Mouse (Mus musculus): Measurements from ENCODE around the gene Ctbp2.
A peak's percentile ranks its signal among the peaks of the same experiment; 100 is the strongest.

Gene Ctbp2

DNA sequence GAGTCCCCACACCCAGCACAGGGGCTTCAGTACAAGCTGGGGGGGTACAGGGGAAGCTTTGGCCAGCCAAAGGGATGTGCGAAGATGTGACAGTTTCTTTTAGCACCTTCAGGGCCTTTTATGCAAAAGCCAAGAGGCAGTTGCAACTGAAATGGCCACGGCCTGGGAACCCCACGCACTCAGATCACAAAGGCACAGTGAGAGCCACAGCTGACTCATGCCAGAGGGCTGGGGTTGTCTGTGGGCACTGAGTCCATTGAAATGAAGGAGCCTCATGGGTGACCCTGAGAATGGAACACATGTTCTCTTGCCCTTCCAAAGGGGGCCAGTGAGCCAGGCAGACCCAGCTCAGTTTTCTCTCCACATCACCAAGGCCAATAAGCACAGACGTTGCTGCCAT, 115.5 kb downstream of the Ctbp2 start:
- DNase-seq (ENCODE audit: low read depth, low spot score): no peak

DNA sequence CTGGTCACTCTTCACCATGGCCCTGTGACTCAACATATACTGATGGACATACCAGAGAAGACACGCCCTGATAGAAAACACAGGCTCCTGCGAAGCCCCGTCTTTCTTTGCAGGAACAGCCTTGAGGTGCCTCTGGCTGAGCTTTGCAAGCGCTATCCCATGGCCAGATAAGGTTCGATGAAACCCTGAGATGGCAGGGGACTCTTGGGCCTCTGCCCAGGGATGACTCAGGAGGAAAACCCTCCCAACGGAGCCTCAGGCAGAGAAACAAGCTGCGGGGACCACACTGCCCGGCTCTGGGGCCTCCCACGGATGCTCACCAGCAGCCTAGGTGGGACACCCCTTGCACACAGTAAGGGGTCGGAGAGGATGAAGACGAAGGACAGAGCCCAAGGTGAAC, 116.8 kb downstream of the Ctbp2 start:
- peak; percentile 70 for DNase-seq (ENCODE audit: low read depth, low spot score)

DNA sequence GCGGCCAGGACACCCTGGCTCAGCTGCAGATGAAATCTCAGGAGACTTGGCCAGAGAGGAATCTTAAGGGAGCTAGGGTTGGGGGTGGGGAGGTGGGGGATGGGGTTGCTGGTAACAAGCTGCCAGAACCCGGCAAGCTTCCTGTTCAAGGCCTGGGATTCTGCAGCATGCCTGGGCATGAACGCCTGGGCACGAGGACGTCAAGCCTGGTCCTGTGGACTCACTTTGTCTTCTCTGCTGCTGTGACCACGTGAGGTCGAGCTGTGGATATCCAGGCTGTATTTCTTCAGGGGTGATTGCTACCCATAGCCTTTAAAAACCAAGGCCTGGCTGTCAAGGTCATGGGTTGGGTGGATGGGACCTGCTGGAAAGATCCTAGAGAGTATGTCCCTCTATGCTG, 118.4 kb downstream of the Ctbp2 start:
- no peak for DNase-seq (ENCODE audit: low read depth, low spot score)

DNA sequence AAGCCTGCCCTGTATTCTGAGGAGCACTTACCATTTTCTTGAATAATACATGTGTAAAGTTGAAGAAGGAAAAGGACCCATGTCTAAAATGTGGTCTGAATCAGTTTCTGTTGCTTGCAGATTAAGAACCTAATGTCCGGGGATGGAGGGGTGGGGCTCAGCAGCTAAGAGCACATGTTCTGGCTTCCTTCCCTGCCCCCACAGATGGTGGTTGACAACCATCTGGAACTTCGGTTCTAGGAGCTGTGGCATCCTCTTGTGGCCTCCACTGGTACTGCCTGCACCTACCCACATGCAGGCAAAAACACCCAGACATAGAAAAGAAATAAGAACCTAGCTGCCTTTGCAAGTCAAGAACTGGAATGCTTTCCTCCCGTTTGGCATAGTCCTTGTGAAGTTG, 120.7 kb downstream of the Ctbp2 start:
- peak; percentile 98 for DNase-seq (ENCODE audit: low read depth, low spot score)

DNA sequence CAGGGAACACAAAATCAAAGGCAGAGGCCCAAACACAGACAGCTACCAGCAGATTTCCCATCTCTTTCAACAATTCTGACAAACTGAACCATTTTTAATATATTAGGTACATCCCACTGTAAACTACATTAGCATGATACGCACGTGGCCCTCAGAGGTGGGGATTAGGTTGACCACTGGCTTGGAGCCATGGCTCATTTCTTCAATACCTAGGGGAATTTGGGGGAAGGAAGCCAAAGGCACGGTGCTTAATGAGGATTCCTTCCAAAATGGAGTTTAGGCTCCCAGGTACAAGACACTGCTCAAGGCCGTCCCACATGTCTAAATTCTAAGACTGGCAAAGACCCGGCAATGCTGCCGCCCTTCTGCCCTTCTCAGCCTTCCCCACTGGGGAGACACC, 121.9 kb downstream of the Ctbp2 start:
- DNase-seq (ENCODE audit: low read depth, low spot score): no peak

DNA sequence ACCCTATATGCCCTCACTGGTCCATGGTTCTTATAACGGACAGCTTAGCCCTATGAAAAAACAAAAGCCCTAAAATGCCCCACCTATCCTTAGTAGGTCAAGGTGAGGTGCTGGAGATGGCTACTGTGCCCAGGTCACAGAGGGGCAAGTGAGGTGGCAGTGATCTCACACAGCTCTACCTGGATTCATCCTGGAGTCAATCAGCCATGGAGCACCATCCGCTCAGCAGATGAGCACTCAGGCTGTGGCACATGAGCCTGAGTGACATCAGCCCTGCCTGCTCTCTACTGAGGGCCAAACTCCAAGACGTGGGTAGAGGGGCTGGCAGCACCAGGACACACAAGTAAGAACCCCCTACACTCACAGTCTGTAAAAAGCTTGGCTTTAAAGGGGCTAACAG, 122.8 kb downstream of the Ctbp2 start:
- no peak for DNase-seq (ENCODE audit: low read depth, low spot score)

DNA sequence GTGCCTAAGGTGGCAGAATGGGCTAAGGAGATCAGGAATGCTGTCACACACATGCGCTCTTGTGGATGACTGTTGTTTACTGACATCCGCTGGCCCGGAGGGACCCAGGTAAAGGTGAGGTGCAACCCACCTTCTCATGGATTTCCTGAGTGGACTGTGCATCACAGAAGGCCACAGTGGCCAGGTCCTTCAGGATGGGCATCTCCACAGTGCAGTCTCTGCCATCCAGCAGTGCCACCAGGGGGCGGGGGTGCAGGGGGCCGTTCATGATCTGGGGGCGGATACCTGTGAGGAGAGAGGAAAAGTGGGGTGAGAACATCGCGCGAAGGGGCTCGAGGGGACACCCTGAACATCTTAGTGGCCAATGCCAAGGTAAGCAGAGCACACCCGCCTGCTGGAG, 125.1 kb downstream of the Ctbp2 start:
- no peak for DNase-seq (ENCODE audit: low read depth, low spot score)

DNA sequence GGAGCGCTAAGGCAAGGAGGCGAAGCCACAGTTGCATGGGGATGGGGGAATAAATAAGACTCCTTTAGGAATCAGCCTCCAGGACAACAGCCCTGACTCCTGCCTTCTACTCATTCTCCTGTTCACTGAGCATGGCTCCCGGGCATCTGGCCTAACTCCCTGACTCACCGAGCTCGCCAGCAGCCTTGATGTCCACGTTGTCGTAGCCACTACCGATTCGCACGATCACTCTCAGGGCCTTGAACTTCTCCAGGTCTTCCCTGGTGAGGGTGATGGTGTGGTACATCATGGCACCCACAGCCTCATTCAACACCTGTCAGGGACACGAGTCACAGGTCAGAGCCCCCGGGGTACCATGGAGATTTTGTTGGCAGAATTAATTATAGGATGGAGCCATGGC, 125.5 kb downstream of the Ctbp2 start:
- DNase-seq (ENCODE audit: low read depth, low spot score): no peak

DNA sequence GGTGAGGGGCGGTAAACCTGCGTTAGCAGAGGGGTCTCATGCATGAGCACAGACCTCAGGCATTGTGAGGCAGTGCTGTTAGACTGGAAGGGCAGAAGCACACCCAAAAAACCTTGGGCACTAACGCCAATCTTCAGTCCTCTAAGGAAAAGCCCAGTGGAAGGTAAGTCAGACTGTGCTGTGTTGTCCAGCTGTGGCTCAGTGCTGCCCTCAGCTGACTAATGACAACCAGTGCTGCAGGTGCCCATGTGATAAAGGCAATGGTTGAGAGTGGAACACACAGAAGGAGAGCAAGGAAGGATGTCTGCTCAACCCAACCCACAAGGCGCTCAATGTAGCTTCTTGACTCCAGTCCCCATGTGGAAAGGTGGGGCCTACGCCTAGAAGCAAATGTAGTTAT, 127.8 kb downstream of the Ctbp2 start:
- DNase-seq (ENCODE audit: low read depth, low spot score): peak; percentile 76

DNA sequence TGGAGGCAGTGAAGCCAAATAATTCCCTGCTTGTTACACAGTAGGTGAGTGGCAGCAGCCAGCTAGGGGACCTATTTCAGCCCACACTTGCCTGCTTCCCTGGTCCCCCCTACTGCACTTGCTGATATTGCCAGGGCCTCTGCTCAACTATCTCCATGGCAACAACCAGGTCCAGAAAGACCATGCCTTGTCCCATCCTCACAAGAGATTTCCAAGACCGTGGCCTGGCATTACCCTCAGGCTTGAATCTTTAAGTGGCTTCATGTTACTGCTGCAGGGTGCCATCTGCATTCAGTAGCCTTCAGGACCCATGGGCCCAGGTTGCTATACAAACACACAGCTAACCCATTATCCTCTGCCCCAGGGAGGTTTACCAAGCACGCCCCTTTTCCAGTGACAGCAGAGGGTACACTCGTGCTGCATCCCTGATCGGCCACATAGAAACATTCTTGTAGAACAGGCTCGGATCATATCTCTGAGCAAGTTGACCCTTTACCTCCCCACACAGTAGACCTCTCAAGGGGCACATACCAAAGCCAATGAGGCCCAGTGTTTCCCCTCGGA, 129.4 kb downstream of the Ctbp2 start:
- DNase-seq (ENCODE audit: low read depth, low spot score): no peak

DNA sequence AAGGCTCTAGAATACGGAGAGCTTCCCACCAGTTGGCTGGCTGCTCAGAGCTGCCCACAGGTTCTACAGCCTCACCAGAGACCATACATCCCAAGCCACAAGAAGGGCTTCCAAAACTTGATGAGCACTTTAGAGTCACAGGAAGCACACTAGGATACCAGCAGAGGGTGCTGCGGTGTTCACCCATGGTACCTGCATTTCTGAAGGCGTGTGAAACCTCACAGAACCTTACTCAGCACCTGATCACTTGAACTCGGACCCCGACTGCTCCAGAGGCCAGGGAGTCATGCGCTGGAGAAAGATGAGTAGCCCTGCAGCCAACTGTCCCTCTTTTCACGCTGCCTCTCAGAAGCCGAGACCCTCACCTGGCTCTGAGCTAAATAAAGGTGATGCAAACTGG, 130.0 kb downstream of the Ctbp2 start:
- DNase-seq (ENCODE audit: low read depth, low spot score): peak; percentile 54

DNA sequence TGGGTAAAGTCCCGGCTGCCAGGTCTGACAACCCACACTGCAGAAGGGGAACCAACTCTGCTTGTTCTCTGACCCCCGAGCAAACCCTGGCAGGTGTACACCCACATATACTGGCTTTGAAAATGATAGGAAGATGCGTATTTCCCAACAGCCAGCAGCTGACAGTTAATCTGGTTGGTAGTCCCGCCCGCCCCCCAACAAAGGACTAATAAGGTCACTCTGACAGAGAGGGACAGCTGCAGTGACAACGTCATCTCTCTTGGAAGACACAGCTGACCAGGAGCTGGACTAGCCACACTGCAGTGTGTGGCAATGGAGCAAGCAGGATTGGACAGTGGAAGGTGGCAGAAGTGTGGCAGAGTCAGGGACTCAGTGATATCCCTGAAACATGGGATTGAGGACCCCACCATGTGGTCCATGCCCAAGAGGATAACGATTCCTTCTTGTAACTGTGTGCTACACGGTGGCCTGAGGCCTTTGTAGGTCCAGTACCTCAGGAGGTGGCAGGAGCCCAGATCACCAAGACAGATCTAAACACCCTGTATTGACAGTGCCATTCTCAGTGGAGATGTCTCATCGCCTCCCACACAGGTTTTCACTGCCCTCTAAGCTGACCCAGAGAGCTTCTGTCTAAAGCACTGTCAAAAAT, 131.1 kb downstream of the Ctbp2 start:
- DNase-seq (ENCODE audit: low read depth, low spot score): no peak

DNA sequence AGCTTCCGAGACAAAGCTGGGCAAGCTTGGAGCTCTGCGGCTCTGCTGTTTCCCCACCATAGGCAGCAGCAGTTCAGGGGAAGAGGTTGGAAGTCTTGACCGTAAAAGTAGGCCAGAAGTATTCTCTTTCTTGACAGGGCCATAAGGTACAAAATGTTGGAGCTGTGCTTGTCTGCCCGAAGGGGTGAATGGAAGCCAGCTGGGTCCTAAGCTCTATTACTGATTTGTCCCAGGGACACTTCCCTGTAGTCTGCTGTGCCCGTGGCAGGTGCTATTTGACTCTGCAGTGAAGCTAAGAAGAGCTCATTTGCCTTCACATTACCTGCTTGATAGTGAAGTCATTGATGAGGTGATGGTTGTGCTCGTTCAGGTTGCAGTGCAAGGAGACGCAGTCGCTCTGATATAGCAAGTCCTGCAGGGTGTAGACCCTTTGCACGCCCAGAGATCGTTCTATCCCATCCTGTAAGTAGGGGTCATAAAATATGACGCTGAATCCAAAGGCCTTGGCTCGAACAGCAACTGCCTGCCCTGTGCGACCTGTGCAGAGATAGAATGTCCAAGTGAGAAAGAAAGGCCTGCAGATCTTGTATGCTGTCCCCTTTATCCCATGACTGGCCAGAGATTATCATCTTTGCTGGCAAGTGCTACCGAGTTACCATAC, 132.8 kb downstream of the Ctbp2 start:
- DNase-seq (ENCODE audit: low read depth, low spot score): no peak

DNA sequence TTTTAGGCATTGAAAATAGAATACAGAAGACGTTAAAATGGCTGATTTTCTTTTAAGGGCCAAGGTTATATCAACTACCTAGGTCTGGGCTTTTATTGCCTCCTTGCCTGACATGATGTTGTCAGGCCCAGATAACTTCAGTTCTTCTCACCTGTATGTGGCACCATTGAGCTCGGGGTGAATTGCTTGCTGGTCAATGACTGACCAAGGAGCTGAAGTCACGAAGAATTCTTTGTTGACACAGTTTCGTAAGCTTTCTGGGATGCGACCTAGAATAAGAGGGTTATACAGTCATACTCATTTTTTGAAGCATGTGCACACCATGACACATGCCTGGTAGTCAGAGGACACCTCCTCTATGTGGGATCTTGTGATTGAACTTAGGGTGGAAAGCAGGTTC, 134.3 kb downstream of the Ctbp2 start:
- DNase-seq (ENCODE audit: low read depth, low spot score): no peak

DNA sequence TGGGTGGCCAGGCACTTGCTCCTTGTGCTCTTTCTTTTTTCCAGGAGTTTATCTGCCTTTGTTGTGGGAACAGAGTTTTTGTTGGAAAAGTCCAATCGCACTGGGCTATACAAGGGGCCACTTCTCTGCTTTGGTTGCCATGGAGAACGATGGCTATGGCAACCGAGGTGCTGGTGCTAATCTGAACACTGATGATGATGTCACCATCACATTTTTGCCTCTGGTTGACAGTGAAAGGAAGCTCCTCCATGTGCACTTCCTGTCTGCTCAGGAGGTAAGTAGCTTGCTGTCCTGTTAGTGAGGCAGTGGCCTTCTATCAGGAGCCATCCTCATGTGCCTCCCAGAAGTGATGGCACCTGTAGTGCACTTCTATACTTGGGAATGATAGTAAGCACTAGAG, 141.5 kb downstream of the Ctbp2 start:
- DNase-seq (ENCODE audit: low read depth, low spot score): no peak

DNA sequence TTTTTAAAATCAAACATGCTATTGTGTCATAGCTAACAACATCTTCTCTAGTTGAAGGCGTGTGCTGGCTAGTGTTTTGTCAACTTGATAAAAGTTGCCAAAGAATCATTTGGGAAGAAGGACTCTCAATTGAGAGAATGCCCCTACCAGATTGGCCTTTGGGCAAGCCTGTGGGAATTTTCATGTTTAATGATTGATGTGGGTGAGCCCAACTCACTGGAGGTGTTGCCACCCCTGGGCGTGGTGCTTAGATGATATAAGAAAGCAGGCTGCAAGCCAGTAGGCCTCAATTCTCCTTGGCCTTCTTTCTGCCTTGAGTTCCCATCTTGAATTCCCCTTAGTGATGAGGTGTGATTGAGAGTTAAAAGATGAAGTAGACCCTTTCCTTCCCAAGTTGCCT, 146.2 kb downstream of the Ctbp2 start:
- no peak for DNase-seq (ENCODE audit: low read depth, low spot score)

DNA sequence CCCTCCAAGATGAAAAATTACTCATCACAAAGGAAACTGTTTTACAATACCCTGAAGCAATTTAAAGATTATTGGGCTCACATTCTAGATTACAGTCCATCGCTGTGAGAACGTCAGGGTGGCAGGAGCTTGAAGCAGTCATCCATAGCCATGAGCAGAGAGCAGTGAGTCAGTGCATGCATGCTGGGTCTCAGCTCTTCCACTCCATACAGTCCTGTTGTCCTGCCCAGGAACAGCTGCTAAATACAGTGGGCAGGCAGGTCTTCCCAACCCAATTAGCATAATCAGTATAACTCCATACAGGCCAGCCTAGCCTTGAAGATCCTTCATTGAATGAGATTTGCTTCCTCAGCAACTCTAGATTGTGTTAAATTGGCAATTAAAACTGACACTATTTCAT, 148.1 kb downstream of the Ctbp2 start:
- no peak for DNase-seq (ENCODE audit: low read depth, low spot score)

DNA sequence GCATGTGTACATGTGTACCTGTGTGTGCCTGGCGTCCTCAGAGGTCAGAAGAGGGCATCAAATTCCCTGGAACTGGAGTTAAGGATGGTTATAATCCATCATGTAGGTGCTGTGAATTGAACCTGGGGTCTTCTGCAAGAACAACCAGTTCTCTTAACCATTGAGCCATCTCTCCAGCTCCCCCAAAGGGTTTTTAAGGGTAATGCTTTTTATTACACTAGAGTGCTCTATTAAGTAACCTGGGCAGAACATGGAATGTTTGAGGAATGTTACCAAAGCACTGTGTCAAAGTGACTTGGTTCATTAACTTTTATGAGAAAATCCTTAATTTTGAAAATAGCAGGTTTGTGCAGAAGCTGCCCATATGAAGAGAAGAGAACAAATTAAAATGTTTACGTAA, 152.1 kb downstream of the Ctbp2 start:
- no peak for DNase-seq (ENCODE audit: low read depth, low spot score)

DNA sequence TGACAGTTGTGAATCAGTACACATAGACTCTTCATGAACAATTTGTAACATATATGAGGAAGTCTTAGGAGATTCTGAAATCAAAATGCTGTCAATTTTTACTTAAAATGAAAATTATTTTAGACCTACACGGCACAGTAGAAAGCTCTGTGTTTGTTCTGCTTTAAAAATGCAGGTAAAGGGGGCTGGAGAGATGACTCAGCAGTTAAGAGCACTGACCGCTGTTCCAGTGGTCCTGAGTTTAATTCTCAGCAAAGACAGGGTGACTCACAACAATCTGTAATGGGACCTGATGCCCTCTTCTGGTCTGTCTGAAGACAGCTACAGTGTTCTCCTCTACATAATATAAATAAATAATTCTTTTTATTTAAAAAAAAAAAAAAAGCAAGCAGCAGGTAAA, 158.4 kb downstream of the Ctbp2 start:
- no peak for DNase-seq (ENCODE audit: low read depth, low spot score)

DNA sequence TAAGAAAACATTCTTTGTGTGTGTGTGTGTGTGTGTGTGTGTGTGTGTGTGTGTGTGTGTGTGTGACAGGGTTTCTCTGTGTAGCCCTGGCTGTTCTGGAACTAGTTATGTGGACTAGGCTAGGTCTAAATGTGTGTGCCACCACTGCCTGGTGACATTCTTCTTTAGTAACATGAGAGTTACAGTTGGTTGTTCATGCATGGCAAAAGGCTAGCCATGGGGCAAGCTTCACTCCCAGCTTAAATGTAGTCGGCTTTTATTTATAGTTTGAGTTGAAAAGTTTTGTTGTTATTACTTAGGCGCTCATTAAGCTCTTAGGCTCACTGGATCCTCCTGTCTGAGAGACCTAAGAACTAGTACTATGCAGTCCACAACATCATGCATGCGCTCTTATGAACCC, 159.8 kb downstream of the Ctbp2 start:
- DNase-seq (ENCODE audit: low read depth, low spot score): no peak

DNA sequence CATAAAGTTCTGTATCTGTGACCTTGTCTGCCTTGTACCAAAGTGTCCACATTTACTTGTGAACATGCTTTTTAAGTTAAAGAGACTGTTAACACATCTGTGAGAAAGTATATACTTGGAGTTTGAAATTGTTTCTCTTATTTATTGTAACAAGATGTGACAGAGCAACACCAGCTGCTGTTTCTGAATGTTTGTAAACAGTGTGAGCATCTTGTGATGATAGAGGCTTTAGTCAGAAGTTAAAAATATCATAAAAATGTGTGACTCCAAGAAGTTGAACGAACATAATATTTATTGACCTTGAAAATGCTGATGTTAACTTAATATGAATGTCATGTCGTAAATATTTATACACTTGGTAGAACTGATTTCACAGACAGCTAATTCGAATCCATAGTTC, 173.5 kb downstream of the Ctbp2 start:
- no peak for DNase-seq (ENCODE audit: low read depth, low spot score)

DNA sequence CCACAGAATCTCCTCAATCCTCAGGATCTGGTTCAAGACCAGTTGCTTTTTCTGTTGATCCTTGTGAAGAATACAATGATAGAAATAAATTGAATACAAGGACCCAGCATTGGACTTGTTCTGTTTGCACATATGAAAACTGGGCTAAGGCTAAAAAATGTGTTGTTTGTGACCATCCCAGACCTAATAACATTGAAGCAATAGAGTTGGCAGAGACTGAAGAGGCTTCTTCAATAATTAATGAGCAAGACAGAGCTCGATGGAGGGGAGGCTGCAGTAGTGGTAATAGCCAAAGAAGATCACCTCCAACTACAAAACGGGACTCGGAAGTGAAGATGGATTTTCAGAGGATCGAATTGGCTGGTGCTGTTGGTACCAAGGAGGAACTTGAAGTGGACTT, 174.2 kb downstream of the Ctbp2 start:
- no peak for DNase-seq (ENCODE audit: low read depth, low spot score)

DNA sequence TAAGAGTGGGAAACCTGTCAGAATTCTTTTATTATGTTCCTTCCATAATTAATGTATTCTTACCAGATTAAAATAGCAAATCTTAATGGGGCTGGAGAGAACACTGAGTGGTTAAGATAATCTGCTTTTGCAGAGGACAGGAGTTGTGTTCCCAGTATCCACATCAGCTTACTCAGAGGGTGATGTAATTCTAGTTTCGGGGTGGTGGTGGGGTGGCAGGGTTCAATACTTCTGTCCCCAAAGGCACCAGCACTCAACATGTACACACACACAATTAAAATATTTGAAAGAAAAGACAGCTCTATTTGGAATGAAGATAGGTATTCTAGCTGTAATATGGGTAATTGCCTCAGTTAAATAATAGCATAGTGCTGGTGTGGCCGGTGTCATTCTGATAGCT, 183.6 kb downstream of the Ctbp2 start:
- no peak for DNase-seq (ENCODE audit: low read depth, low spot score)

DNA sequence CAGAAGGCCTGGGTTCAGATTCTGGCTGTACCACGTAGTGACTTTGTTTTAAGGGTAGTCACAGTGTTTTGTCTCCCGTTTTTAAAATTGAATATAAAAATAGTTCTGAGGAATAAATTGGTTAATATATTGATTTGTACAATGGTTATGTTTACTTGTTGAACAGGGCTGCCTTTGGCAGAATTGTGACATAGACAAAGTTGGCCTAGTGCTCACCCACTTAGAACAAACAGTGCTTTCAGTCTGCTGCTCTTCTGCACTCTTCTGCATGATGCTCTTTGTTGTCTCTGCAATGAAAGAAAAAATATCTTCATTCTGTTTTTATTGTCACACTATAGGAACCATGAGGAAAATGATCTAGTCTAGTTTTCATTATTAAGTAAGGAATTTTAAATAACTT, 185.0 kb downstream of the Ctbp2 start:
- peak; percentile 56 for DNase-seq (ENCODE audit: low read depth, low spot score)
